ENCODE assay signal across 7 mouse cellular contexts in genomic region chr10:68276976-68277441, GRCm38 (mm10). TPM values are rescaled to one million over a fixed set of nuclear protein-coding genes. Genes with fewer than 3 reads are reported as not detected.
DNase-seq lines count a peak whose midpoint lies in the region; ATAC-seq and TF ChIP-seq lines count a peak whose summit lies in the region.

No protein-coding gene starts in this region.

- H3K27ac ChIP-seq in intestine, embryonic 14.5 days (ENCODE audit: low read depth) = peak overlapping the region; percentile 87
- H3K27ac ChIP-seq in small intestine, adult 2 months (ENCODE audit: insufficient read depth, low read depth, low read length) = peak overlapping the region; percentile 90

- H3K36me3 ChIP-seq in intestine, embryonic 14.5 days (ENCODE audit: control insufficient read depth, insufficient read depth, low read length) = peaks cover 17% of the 10 kb centered on the region
- H3K36me3 ChIP-seq in small intestine, adult 2 months (ENCODE audit: control insufficient read depth, insufficient read depth, low read length) = no peaks in the 10 kb centered on the region

- H3K4me1 ChIP-seq in intestine, embryonic 14.5 days (replicated peaks; ENCODE audit: control insufficient read depth, insufficient read depth, low read length) = peaks cover 20% of the 10 kb centered on the region
- H3K4me1 ChIP-seq in small intestine, adult 2 months (ENCODE audit: control insufficient read depth, insufficient read depth, insufficient read length, low read length) = no peaks in the 10 kb centered on the region

- H3K4me2 ChIP-seq in intestine, embryonic 14.5 days (ENCODE audit: low read length) = peak overlapping the region; percentile 94

- under 1% methylated on average over 34 of the region's 34 CpGs for WGBS in intestine, embryonic 14.5 days
- under 1% methylated on average over 31 of the region's 34 CpGs for WGBS in small intestine, adult 2 months

- peak overlapping the region; percentile 68 for H3K9ac ChIP-seq in intestine, embryonic 14.5 days (ENCODE audit: low read length)

- intact Hi-C loops in left cerebral cortex, postnatal 4 days (cut with DNase I) = loop anchor here (10.0 kb wide), 1 partner anchor 122 kb away; no protein-coding TSS in a partner anchor

- no peaks in the 10 kb centered on the region for H3K27me3 ChIP-seq in intestine, embryonic 14.5 days (replicated peaks; ENCODE audit: control insufficient read depth, insufficient read depth, low read length)
- H3K27me3 ChIP-seq in small intestine, adult 2 months (ENCODE audit: control insufficient read depth, insufficient read depth, low read length) = no peaks in the 10 kb centered on the region

- DNase-seq in R1 (ENCODE audit: low read depth, low spot score) = peak; percentile 75
- peak; percentile 75 to 76 for DNase-seq in cerebellum, postnatal 10 days
- peak; percentile 45 for DNase-seq in gastrocnemius, postnatal 25 days
- DNase-seq in intestine, embryonic 14.5 days (ENCODE audit: low spot score) = peak; percentile 82
- peak; percentile 46 for DNase-seq in left cerebral cortex, postnatal 4 days
- DNase-seq in mesoderm, embryonic 11.5 days (ENCODE audit: low read depth, low spot score) = peak; percentile 57

- no peak for TF ChIP-seq CTCF in small intestine, adult 2 months (IDR thresholded peaks at IDR 0.05; ENCODE audit: extremely low read depth, insufficient read length, insufficient replicate concordance, low read depth, low read length)

- no peaks in the 10 kb centered on the region for H3K9me3 ChIP-seq in intestine, embryonic 14.5 days (ENCODE audit: control insufficient read depth, low read length)

- ATAC-seq in intestine, embryonic 14.5 days (replicated peaks; ENCODE audit: low FRiP score, low TSS enrichment, low read depth) = peak; percentile 64

- 0 out of 2 replicates have a peak, but pooled peaks have one; percentile 5 for TF ChIP-seq POLR2A in small intestine, adult 2 months (IDR thresholded peaks at IDR 0.05; ENCODE audit: low read depth, low read length)

- peak overlapping the region; percentile 80 for H3K4me3 ChIP-seq in intestine, embryonic 14.5 days (ENCODE audit: low read depth, low read length)
- peak overlapping the region; percentile 71 for H3K4me3 ChIP-seq in small intestine, adult 2 months (ENCODE audit: low read depth, low read length)

RNA-seq across cellular contexts. Expression of gene Arid5b, which starts 1.5 kb away (rescaled TPM):
- total RNA-seq in gastrocnemius, postnatal 25 days (2021) = 10 to 100 TPM in 1 of 2 experiments, 1 to 10 TPM in 1; 8.5 to 17.7 TPM
- 34.0 and 35.0 TPM in 2 replicates for polyA plus RNA-seq in intestine, embryonic 14.5 days (2014; fragmentation: Nextera tagmentation; extraction: Ambion mirVana)
- 10 to 100 TPM; 28.7 to 31.5 TPM for total RNA-seq in left cerebral cortex, postnatal 4 days (2021)
- polyA plus RNA-seq in small intestine, adult 2 months (2012; rRNA removed) = 1.4 and 3.3 TPM in 2 replicates

Comparison
In these comparisons a context has a peak if more than half of its experiments do, and no peak if none do; other contexts are left out.
1. Peak in every context shown above with its lines: DNase-seq, ATAC-seq, H3K4me3 ChIP-seq and H3K27ac ChIP-seq.